Mouse (Mus musculus) liver, embryonic 14.5 days (tissue): ENCODE data around the gene Ppard. TPM values are rescaled to one million over a fixed set of nuclear protein-coding genes. Genes with fewer than 3 reads are reported as not detected.

Experiments
- ATAC-seq: fragments of 200-750 bp; cut with Nextera tagmentation; 2 replicates; pipeline ENCODE4 v1.8.0; 2017; ENCODE audit warnings: moderate number of reproducible peaks, mild to moderate bottlenecking, moderate library complexity; ENCODE audit not compliant: insufficient read depth
- DNase-seq, 3 experiments: peaks; one replicate each; pipeline ENCODE4 v3.0.0-alpha.2; 2012 to 2013; ENCODE audit warnings: low read depth in 3 of 3, low spot score in 3 of 3
- H3K27ac ChIP-seq: fragments of 300-500 bp; sonication (generic); 2 replicates; pipeline ENCODE4 v1.5.1; 2014; ENCODE audit warnings: moderate library complexity, mild to moderate bottlenecking, control low read depth, inconsistent platforms
- H3K27me3 ChIP-seq: fragments of 300-500 bp; sonication (generic); 2 replicates; pipeline ENCODE4 v1.6.1; 2014; ENCODE audit warnings: mild to moderate bottlenecking, low read length, moderate library complexity; ENCODE audit not compliant: control insufficient read depth, insufficient read depth
- H3K36me3 ChIP-seq: fragments of 300-500 bp; sonication (generic); replicated peaks from 2 replicates; pipeline ENCODE4 v1.6.1; 2014; ENCODE audit warnings: low read depth; ENCODE audit not compliant: control insufficient read depth, insufficient read depth
- H3K4me1 ChIP-seq, 2 experiments: fragments of 200-500 bp in 1 of 2; fragments of 300-500 bp in 1 of 2; sonication (generic) in 1 of 2; replicated peaks; 2 replicates each; pipeline ENCODE4 v1.6.1; 2012 to 2014; ENCODE audit warnings: antibody characterized with exemption in 1 of 2, inconsistent platforms in 1 of 2, low read length in 1 of 2; ENCODE audit not compliant: control insufficient read depth in 2 of 2, insufficient read depth in 2 of 2
- H3K4me2 ChIP-seq: fragments of 300-500 bp; sonication (generic); 2 replicates; pipeline ENCODE4 v1.6.1; 2014; ENCODE audit warnings: low read depth, mild to moderate bottlenecking, control low read depth, moderate library complexity
- H3K4me3 ChIP-seq, 2 experiments: fragments of 200-500 bp in 1 of 2; fragments of 300-500 bp in 1 of 2; sonication (generic) in 1 of 2; 2 replicates each; pipeline ENCODE4 v1.5.1; 2012 to 2014; ENCODE audit warnings: low read depth in 2 of 2, low read length in 2 of 2, mild to moderate bottlenecking in 2 of 2, control low read depth in 1 of 2, inconsistent platforms in 1 of 2, moderate library complexity in 1 of 2; ENCODE audit not compliant: insufficient read depth in 1 of 2
- H3K9ac ChIP-seq: fragments of 300-500 bp; sonication (generic); replicated peaks from 2 replicates; pipeline ENCODE4 v1.6.1; 2014; ENCODE audit warnings: mild to moderate bottlenecking, control low read depth, moderate library complexity
- H3K9me3 ChIP-seq: fragments of 300-500 bp; sonication (generic); 2 replicates; pipeline ENCODE4 v1.6.1; 2016; ENCODE audit warnings: low read length, mixed read lengths; ENCODE audit not compliant: control insufficient read depth
- CTCF ChIP-seq: IDR thresholded peaks from 2 replicates; pipeline ENCODE4 v1.5.1; 2016; ENCODE audit warnings: antibody characterized with exemption, low read depth, control low read depth
- EP300 ChIP-seq: IDR thresholded peaks from 2 replicates; pipeline ENCODE4 v1.6.1; 2016; ENCODE audit warnings: antibody characterized with exemption, low read depth
- WGBS: fragments of 180-500 bp; shearing (Covaris S2); extraction: QIAGEN DNeasy Blood & Tissue Kit; methylation state at CpG from one replicate; pipeline ENCODE4 v1.1.7; 2014; ENCODE audit not compliant: insufficient replicate concordance; 5-methylcytosine and 5-hydroxymethylcytosine counted together
- polyA plus RNA-seq, 2 experiments: library from polyadenylated mRNA; depleted of rRNA in 1 of 2; stranded (reverse) in 1 of 2; unstranded in 1 of 2; fragments of >200 nt; fragmentation: Nextera tagmentation in 1 of 2; extraction: Ambion mirVana in 1 of 2; gene quantifications; 2 replicates each; pipeline versions ENCODE4 v1.2.1 to v1.2.3; 2012 to 2014

The Ppard gene
- polyA plus RNA-seq, 2 experiments = 0.76 to 5.6 TPM

GRCm38 (mm10) chr17:28233091-28233731 is 711 bp downstream of the Ppard start:
- 2% methylated on average over 17 of the region's 17 CpGs for WGBS
- no peak for TF ChIP-seq CTCF
- TF ChIP-seq EP300 = no peak
- peaks cover 19 to 46% of the 10 kb centered on the region in 2 experiments for H3K4me1 ChIP-seq

GRCm38 (mm10) chr17:28234641-28235040 is 2.1 kb downstream of the Ppard start:
- Histone ChIP-seq H3K27ac (peak overlapping the region; percentile 15; the same call in 1 of the 2 replicates), H3K27me3 (no peaks in the 10 kb centered on the region), H3K9ac (no peak overlapping the region), H3K9me3 (no peaks in the 10 kb centered on the region), H3K4me1 (peaks cover 28 to 59% of the 10 kb centered on the region in 2 experiments), H3K36me3 (peaks cover 3% of the 10 kb centered on the region; the same call in 1 of the 2 replicates), H3K4me3 (0 out of 4 replicates have a peak overlapping the region, but pooled peaks of 1 of the 2 experiments have one; percentile 21), H3K4me2 (peak overlapping the region; percentile 84)
- DNase-seq = no peak
- no peak for ATAC-seq
- TF ChIP-seq EP300 = no peak
- no peak for TF ChIP-seq CTCF
- WGBS = 81% methylated on average over 5 of the region's 5 CpGs

More at GRCm38 (mm10) chr17:28233091-28233731, 711 bp downstream of the Ppard start:
- Histone ChIP-seq H3K27me3 (no peaks in the 10 kb centered on the region), H3K4me3 (peak overlapping the region; percentile 63 to 71), H3K9me3 (no peaks in the 10 kb centered on the region), H3K36me3 (no peaks in the 10 kb centered on the region), H3K4me2 (peak overlapping the region; percentile 84), H3K27ac (peak overlapping the region; percentile 3), H3K9ac (peak overlapping the region; percentile 79)
- ATAC-seq = peak; percentile 20
- no peak for DNase-seq

- Histone ChIP-seq H3K36me3 (peaks cover 7% of the 10 kb centered on the region), H3K4me2 (peak overlapping the region; percentile 46), H3K27ac (peak overlapping the region; percentile 61), H3K9me3 (no peaks in the 10 kb centered on the region), H3K27me3 (no peaks in the 10 kb centered on the region), H3K4me1 (peaks cover 28 to 67% of the 10 kb centered on the region in 2 experiments), H3K9ac (peak overlapping the region; percentile 2), H3K4me3 (peak overlapping the region in 1 of 2 experiments; percentile 9; a peak in 1 of 4 replicates)
- DNase-seq (no peak), ATAC-seq (no peak)
- TF ChIP-seq EP300 = no peak
- TF ChIP-seq CTCF = no peak
- 84% methylated on average over 7 of the region's 7 CpGs for WGBS
These were observed 3.6 kb downstream of the Ppard start for GRCm38 (mm10) chr17:28235982-28236635.

GRCm38 (mm10) chr17:28236636-28237015 is 4.1 kb downstream of the Ppard start:
- peak overlapping the region; percentile 2 for H3K9ac ChIP-seq
- DNase-seq = peak in 2 of 3 experiments; percentile 50 to 59
- peak overlapping the region; percentile 46 for H3K4me2 ChIP-seq

GRCm38 (mm10) chr17:28237362-28237761 is 4.9 kb downstream of the Ppard start:
- no peak for ATAC-seq
- H3K9me3 ChIP-seq = no peaks in the 10 kb centered on the region
- peak overlapping the region; percentile 15; the same call in 1 of the 2 replicates for H3K9ac ChIP-seq
- H3K4me3 ChIP-seq = peak overlapping the region; percentile 1 to 32
- peaks cover 7% of the 10 kb centered on the region for H3K36me3 ChIP-seq
- WGBS = 63% methylated on average over 5 of the region's 5 CpGs
- H3K4me2 ChIP-seq = peak overlapping the region; percentile 46
- DNase-seq = no peak
- peaks cover 28 to 67% of the 10 kb centered on the region in 2 experiments for H3K4me1 ChIP-seq
- TF ChIP-seq CTCF (no peak), EP300 (no peak)
- H3K27me3 ChIP-seq = no peaks in the 10 kb centered on the region
- peak overlapping the region; percentile 61 for H3K27ac ChIP-seq

More at GRCm38 (mm10) chr17:28236636-28237015, 4.1 kb downstream of the Ppard start:
- Histone ChIP-seq H3K4me3 (peak overlapping the region in 1 of 2 experiments; percentile 9; a peak in 1 of 4 replicates), H3K4me1 (peaks cover 28 to 67% of the 10 kb centered on the region in 2 experiments), H3K27me3 (no peaks in the 10 kb centered on the region), H3K36me3 (peaks cover 7% of the 10 kb centered on the region), H3K9me3 (no peaks in the 10 kb centered on the region), H3K27ac (peak overlapping the region; percentile 61)
- TF ChIP-seq EP300 = no peak
- TF ChIP-seq CTCF = no peak
- ATAC-seq = peak; percentile 50
- WGBS = 61% methylated on average over 4 of the region's 4 CpGs
